Mouse (Mus musculus): ENCODE measurements around the gene Kbtbd7. TPM values are rescaled to one million over a fixed set of nuclear protein-coding genes. Genes with fewer than 3 reads are reported as not detected.
"Not testable (repeated sequence)": the region's sequence is repeated elsewhere in the genome, so short reads cannot be mapped to it uniquely, and the experiment has no call there.

Kbtbd7 gene
- total RNA-seq, 2 experiments from 2014 or later = 14.9 to 16.9 TPM

DNA sequence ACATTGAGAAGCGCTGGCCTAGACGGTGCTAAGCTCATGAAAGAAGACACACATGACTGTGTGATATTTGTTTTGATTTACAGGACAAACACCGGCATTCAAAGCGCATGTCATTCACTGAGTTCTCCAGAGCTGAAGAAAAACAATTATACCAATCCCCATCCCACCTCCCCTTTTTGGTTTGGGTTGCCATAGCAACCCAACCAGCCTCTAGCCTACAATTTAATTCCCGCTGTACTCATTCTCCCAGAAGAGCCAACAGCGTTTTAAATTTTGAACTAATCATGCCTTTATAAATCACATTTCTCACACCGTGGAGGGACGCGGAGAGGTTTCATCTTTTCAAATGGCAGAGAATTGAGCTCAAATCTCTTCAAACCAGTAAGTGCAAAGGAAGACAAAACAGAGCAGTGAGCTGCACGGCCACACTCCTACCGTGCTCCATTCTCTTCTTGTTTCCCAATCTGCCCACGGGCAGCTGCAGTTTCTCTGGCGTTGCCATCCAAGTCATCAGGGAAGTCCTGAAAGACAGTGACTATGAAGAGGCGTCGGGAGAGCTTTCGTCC, 18.8 kb downstream of the Kbtbd7 start:
- ATAC-seq (replicated peaks; ENCODE audit: poor library complexity) = peak; percentile 33; the same call in 1 of the 2 replicates

DNA sequence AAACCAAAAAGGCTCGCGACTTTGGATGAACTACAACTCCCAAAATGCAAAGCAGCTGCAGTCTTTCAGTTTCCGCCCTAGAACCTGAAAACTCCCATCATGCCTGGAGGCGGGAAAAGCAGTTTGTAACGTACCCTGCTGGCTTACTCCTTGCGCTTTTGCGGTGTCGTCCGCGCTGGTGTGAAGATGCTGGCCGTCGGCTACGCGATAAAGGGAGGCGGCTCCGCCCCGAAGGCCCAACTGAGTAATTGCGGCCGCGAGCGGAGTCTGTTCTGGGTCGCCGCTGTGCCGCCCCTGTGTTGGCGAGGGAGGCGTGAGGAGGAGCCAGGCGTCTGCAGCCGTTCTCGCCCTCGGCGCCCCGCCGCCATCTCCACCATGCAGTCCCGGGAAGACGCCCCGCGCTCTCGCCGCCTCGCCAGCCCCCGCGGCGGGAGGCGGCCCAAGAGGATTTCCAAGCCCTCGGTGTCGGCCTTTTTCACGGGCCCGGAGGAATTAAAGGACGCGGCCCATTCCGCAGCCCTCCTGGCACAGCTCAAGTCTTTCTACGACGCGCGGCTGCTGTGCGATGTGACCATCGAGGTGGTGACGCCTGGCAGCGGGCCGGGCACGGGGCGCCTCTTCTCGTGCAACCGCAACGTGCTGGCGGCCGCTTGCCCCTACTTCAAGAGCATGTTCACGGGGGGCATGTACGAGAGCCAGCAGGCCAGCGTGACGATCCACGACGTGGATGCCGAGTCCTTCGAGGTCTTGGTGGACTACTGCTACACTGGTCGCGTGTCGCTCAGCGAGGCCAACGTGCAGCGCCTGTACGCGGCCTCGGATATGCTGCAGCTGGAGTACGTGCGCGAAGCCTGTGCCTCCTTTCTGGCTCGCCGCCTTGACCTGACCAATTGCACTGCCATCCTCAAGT, 25.6 kb downstream of the Kbtbd7 start, which contains the start of gene Kbtbd6:
Gene Kbtbd6, plus strand, starts transcription at position 155 of the 910 bp plus-strand sequence.
- ATAC-seq (replicated peaks; ENCODE audit: poor library complexity) = peak; percentile 97

DNA sequence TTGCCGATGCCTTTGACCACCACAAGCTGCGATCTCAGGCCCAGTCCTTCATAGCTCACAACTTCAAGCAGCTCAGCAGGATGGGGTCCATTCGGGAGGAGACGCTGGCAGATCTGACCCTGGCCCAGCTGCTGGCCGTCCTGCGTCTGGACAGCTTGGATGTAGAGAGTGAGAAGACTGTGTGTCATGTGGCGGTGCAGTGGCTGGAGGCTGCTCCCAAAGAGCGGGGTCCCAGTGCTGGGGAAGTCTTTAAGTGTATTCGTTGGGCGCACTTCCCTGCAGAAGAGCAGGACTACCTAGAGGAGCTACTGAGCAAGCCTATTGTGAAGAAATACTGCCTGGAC, 26.3 kb downstream of the Kbtbd7 start:
- not testable (repeated sequence) for ATAC-seq (replicated peaks; ENCODE audit: poor library complexity)

DNA sequence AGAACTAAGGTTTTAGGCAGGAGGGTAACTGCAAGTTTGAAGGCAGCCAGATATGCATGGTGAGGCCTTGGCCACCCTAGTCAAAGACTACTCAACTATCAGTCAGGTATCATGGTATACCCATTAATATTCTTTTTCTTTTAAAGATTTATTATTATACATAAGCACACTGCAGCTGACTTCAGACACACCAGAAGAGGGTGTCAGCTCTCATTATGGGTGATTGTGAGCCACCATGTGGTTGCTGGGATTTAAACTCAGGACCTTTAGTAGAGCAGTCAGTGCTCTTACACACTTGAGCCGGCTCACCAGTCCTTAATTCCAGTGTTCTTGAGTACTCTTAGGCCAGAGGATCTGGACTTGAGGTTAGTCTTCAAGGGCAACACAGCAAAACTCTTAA, 34.1 kb downstream of the Kbtbd7 start:
- no peak for ATAC-seq (replicated peaks; ENCODE audit: poor library complexity)

DNA sequence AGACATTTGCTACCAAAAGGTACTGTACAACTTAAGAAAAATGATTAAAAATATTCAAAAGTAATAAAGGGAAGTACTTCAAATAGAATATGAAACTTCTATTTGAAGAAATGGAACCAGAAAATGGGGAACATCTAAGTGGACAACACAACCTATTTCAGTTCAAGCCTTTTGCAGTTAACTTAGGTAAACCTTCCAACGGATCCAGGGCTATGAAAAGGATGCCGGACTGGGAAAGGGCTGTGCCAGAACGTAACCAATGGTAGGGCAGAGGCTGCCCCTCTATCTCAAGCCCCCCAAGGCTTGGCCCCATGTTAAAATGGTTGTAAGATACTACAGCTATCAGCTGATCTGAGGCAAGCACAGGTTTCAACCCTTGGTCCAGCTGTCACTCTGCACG, 34.7 kb downstream of the Kbtbd7 start:
- no peak for ATAC-seq (replicated peaks; ENCODE audit: poor library complexity)

DNA sequence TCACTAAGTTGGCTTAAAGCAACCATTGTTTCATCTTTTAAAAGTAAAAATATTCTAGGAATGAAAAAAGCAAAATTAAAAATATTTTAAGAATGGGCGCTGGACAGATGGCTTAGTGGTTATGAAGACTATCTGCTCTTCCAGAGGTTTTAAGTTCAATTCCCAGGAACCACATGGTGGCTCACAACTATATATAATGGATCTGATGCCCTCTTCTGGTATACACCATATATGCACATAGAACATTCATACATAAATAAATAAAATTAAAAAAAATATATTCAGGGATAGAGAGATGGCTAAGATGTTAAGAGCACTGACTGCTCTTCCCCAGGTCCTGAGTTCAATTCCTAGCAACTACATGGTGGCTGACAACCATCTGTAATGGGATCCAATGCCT, 39.3 kb downstream of the Kbtbd7 start:
- ATAC-seq (replicated peaks; ENCODE audit: poor library complexity) = peak; percentile 31; the same call in 1 of the 2 replicates

DNA sequence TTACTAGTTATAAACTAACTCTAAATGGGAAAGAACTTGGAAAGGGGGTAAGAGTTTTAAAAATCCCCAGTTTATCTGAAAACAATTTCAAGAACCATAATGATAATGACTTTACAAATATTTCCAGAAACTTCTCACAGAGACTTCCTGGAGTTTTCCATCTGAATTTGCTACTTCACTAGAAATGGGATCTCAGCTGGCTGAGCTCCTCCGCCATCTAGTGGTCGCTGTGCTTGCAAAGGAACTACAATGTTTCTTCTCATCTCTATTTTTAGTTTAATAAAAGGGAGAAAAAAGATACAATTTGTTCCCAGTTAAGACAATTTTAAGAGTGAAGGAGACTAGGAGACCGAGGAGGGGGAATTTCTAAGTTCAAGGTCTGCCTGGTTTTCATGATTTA, 41.3 kb downstream of the Kbtbd7 start:
- peak; percentile 64 for ATAC-seq (replicated peaks; ENCODE audit: poor library complexity)

DNA sequence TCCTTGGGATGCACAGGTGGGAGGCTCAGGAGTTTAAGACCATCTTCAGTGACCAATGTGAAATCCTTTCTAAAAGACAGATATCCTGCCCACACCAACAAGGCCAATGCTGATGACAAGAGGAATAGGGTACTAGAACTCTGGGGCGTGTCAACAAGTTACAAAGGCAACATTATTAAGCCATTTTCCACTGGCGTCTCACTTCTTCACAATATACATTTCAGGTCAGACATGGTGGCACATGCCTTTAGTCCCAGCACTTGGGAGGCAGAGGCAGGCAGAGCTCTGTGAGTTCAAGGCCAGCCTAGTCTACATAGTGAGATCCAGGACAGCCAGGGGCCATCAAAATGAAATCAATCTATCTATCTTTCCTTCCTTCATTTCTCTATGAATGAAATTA, 47.1 kb downstream of the Kbtbd7 start:
- no peak for ATAC-seq (replicated peaks; ENCODE audit: poor library complexity)

Other genes starting within 250 kb of the Kbtbd7 start
- not detected in 2 replicates for gene Zfp957, start 179.1 kb upstream of the Kbtbd7 start, total RNA-seq (2015)
- gene Zfp957, start 179.1 kb upstream of the Kbtbd7 start, total RNA-seq (2017) = not detected in 2 replicates
- gene Rgcc, start 124.9 kb upstream of the Kbtbd7 start, total RNA-seq (2015) = 183 and 199 TPM in 2 replicates
- gene Rgcc, start 124.9 kb upstream of the Kbtbd7 start, total RNA-seq (2017) = 212 and 243 TPM in 2 replicates
- gene Naa16, start 35.7 kb upstream of the Kbtbd7 start, total RNA-seq (2015) = 65.7 and 71.2 TPM in 2 replicates
- 30.7 and 49.9 TPM in 2 replicates for gene Naa16, start 35.7 kb upstream of the Kbtbd7 start, total RNA-seq (2017)
- gene Mtrf1, start 28.7 kb upstream of the Kbtbd7 start, total RNA-seq (2015) = 15.4 and 19.5 TPM in 2 replicates
- 23.7 and 24.7 TPM in 2 replicates for gene Mtrf1, start 28.7 kb upstream of the Kbtbd7 start, total RNA-seq (2017)
- 4.7 and 5.7 TPM in 2 replicates for gene Kbtbd6, start 25.3 kb downstream of the Kbtbd7 start, total RNA-seq (2015)
- gene Kbtbd6, start 25.3 kb downstream of the Kbtbd7 start, total RNA-seq (2017) = 5.1 and 6.6 TPM in 2 replicates
- 96.8 and 98.3 TPM in 2 replicates for gene Elf1, start 54.7 kb downstream of the Kbtbd7 start, total RNA-seq (2015)
- gene Elf1, start 54.7 kb downstream of the Kbtbd7 start, total RNA-seq (2017) = 178 and 189 TPM in 2 replicates
- gene Wbp4, start 55.0 kb downstream of the Kbtbd7 start, total RNA-seq (2015) = 33.6 and 34.2 TPM in 2 replicates
- 50.2 and 84.2 TPM in 2 replicates for gene Wbp4, start 55.0 kb downstream of the Kbtbd7 start, total RNA-seq (2017)
- gene Sugt1, start 161.2 kb downstream of the Kbtbd7 start, total RNA-seq (2015) = 103 and 124 TPM in 2 replicates
- gene Sugt1, start 161.2 kb downstream of the Kbtbd7 start, total RNA-seq (2017) = 125 and 134 TPM in 2 replicates
- gene Cnmd, start 235.7 kb downstream of the Kbtbd7 start, total RNA-seq (2015) = 1.5 and 2.4 TPM in 2 replicates
- gene Cnmd, start 235.7 kb downstream of the Kbtbd7 start, total RNA-seq (2017) = 0.29 and 1.5 TPM in 2 replicates